Mouse (Mus musculus): ENCODE results near the gene Slc24a1. TPM values are rescaled to one million over a fixed set of nuclear protein-coding genes. Genes with fewer than 3 reads are reported as not detected.

The Slc24a1 gene
- polyA plus RNA-seq, 1 experiment from 2014 or later: 0.04 TPM

GRCm38 (mm10) chr9:64940731-64941346 lies 10.6 kb downstream of the Slc24a1 start:
- H3K27me3 ChIP-seq (replicated peaks; ENCODE audit: insufficient read depth, low read length): no peaks in the 10 kb centered on the region
- H3K9me3 ChIP-seq (ENCODE audit: low read length): no peaks in the 10 kb centered on the region
- H3K36me3 ChIP-seq (ENCODE audit: insufficient read depth, low read length): no peaks in the 10 kb centered on the region
- H3K9ac ChIP-seq (replicated peaks; ENCODE audit: low read depth): no peak overlapping the region
- H3K4me2 ChIP-seq (replicated peaks; ENCODE audit: low read depth, low read length): no peak overlapping the region
- no peak for TF ChIP-seq CTCF (IDR thresholded peaks at IDR 0.05)
- no peak for TF ChIP-seq EP300 (IDR thresholded peaks at IDR 0.05)
- ATAC-seq (peak; percentile 67), DNase-seq (ENCODE audit: low spot score) (peak; percentile 26)
- H3K4me1 ChIP-seq (ENCODE audit: insufficient read depth, low read depth, low read length): 0 out of 2 replicates have a peak, but pooled peaks cover 2% of the 10 kb centered on the region
- H3K27ac ChIP-seq (ENCODE audit: low read length): peak overlapping the region; percentile 34
- 47% methylated on average over 11 of the region's 11 CpGs for WGBS
- no peak overlapping the region for H3K4me3 ChIP-seq (ENCODE audit: low read depth, low read length)

- Histone ChIP-seq H3K4me2 (replicated peaks; ENCODE audit: low read depth, low read length) (no peak overlapping the region), H3K36me3 (ENCODE audit: insufficient read depth, low read length) (no peaks in the 10 kb centered on the region), H3K27ac (ENCODE audit: low read length) (no peak overlapping the region), H3K4me3 (ENCODE audit: low read depth, low read length) (no peak overlapping the region), H3K27me3 (replicated peaks; ENCODE audit: insufficient read depth, low read length) (no peaks in the 10 kb centered on the region), H3K9ac (replicated peaks; ENCODE audit: low read depth) (no peak overlapping the region), H3K4me1 (ENCODE audit: insufficient read depth, low read depth, low read length) (0 out of 2 replicates have a peak, but pooled peaks cover 2% of the 10 kb centered on the region), H3K9me3 (ENCODE audit: low read length) (no peaks in the 10 kb centered on the region)
- no peak for ATAC-seq
- DNase-seq (ENCODE audit: low spot score): no peak
- 66% methylated on average over 2 of the region's 2 CpGs for WGBS
- TF ChIP-seq EP300 (IDR thresholded peaks at IDR 0.05) (no peak), CTCF (IDR thresholded peaks at IDR 0.05) (peak; percentile 34)
Observed at GRCm38 (mm10) chr9:64939790-64940189, 11.6 kb downstream of the Slc24a1 start.

GRCm38 (mm10) chr9:64939281-64939680 lies 12.1 kb downstream of the Slc24a1 start:
- no peak for TF ChIP-seq EP300 (IDR thresholded peaks at IDR 0.05)
- TF ChIP-seq CTCF (IDR thresholded peaks at IDR 0.05): no peak
- DNase-seq (ENCODE audit: low spot score) (peak; percentile 70), ATAC-seq (peak; percentile 27; the same call in 1 of the 2 replicates)
- Histone ChIP-seq H3K36me3 (ENCODE audit: insufficient read depth, low read length) (no peaks in the 10 kb centered on the region), H3K27ac (ENCODE audit: low read length) (no peak overlapping the region), H3K4me2 (replicated peaks; ENCODE audit: low read depth, low read length) (no peak overlapping the region), H3K4me1 (ENCODE audit: insufficient read depth, low read depth, low read length) (0 out of 2 replicates have a peak, but pooled peaks cover 2% of the 10 kb centered on the region), H3K27me3 (replicated peaks; ENCODE audit: insufficient read depth, low read length) (no peaks in the 10 kb centered on the region), H3K9me3 (ENCODE audit: low read length) (no peaks in the 10 kb centered on the region), H3K9ac (replicated peaks; ENCODE audit: low read depth) (no peak overlapping the region), H3K4me3 (ENCODE audit: low read depth, low read length) (no peak overlapping the region)
- 21% methylated on average over 4 of the region's 4 CpGs for WGBS

- Histone ChIP-seq H3K9ac (replicated peaks; ENCODE audit: low read depth) (no peak overlapping the region), H3K9me3 (ENCODE audit: low read length) (no peaks in the 10 kb centered on the region), H3K27me3 (replicated peaks; ENCODE audit: insufficient read depth, low read length) (no peaks in the 10 kb centered on the region), H3K4me2 (replicated peaks; ENCODE audit: low read depth, low read length) (no peak overlapping the region), H3K36me3 (ENCODE audit: insufficient read depth, low read length) (no peaks in the 10 kb centered on the region), H3K4me1 (ENCODE audit: insufficient read depth, low read depth, low read length) (0 out of 2 replicates have a peak, but pooled peaks cover 2% of the 10 kb centered on the region), H3K4me3 (ENCODE audit: low read depth, low read length) (no peak overlapping the region), H3K27ac (ENCODE audit: low read length) (no peak overlapping the region)
- ATAC-seq (no peak), DNase-seq (ENCODE audit: low spot score) (no peak)
- WGBS: 60% methylated on average over 5 of the region's 5 CpGs
- TF ChIP-seq CTCF (IDR thresholded peaks at IDR 0.05) (no peak), EP300 (IDR thresholded peaks at IDR 0.05) (no peak)
Observed at GRCm38 (mm10) chr9:64938535-64938934, 12.9 kb downstream of the Slc24a1 start.

GRCm38 (mm10) chr9:64937491-64937890 lies 13.9 kb downstream of the Slc24a1 start:
- no peaks in the 10 kb centered on the region for H3K9me3 ChIP-seq (ENCODE audit: low read length)
- no peak overlapping the region for H3K4me2 ChIP-seq (replicated peaks; ENCODE audit: low read depth, low read length)
- WGBS: 52% methylated on average over 5 of the region's 5 CpGs
- no peak; the same call in 1 of the 2 replicates for TF ChIP-seq CTCF (IDR thresholded peaks at IDR 0.05)
- TF ChIP-seq EP300 (IDR thresholded peaks at IDR 0.05): no peak
- no peaks in the 10 kb centered on the region for H3K36me3 ChIP-seq (ENCODE audit: insufficient read depth, low read length)
- DNase-seq (ENCODE audit: low spot score) (no peak), ATAC-seq (no peak)
- no peak overlapping the region for H3K27ac ChIP-seq (ENCODE audit: low read length)
- no peak overlapping the region for H3K9ac ChIP-seq (replicated peaks; ENCODE audit: low read depth)
- H3K4me1 ChIP-seq (ENCODE audit: insufficient read depth, low read depth, low read length): 0 out of 2 replicates have a peak, but pooled peaks cover 2% of the 10 kb centered on the region
- H3K27me3 ChIP-seq (replicated peaks; ENCODE audit: insufficient read depth, low read length): no peaks in the 10 kb centered on the region
- no peak overlapping the region for H3K4me3 ChIP-seq (ENCODE audit: low read depth, low read length)

- no peaks in the 10 kb centered on the region for H3K27me3 ChIP-seq (replicated peaks; ENCODE audit: insufficient read depth, low read length)
- TF ChIP-seq CTCF (IDR thresholded peaks at IDR 0.05): peak; percentile 88
- TF ChIP-seq EP300 (IDR thresholded peaks at IDR 0.05): no peak
- no peak overlapping the region for H3K27ac ChIP-seq (ENCODE audit: low read length)
- H3K4me1 ChIP-seq (ENCODE audit: insufficient read depth, low read depth, low read length): 0 out of 2 replicates have a peak, but pooled peaks cover 2% of the 10 kb centered on the region
- no peaks in the 10 kb centered on the region for H3K36me3 ChIP-seq (ENCODE audit: insufficient read depth, low read length)
- no peak overlapping the region for H3K4me2 ChIP-seq (replicated peaks; ENCODE audit: low read depth, low read length)
- peak; percentile 80 for DNase-seq (ENCODE audit: low spot score)
- no peaks in the 10 kb centered on the region for H3K9me3 ChIP-seq (ENCODE audit: low read length)
- 8% methylated on average over 6 of the region's 6 CpGs for WGBS
- peak; percentile 39; the same call in 1 of the 2 replicates for ATAC-seq
- no peak overlapping the region for H3K9ac ChIP-seq (replicated peaks; ENCODE audit: low read depth)
- H3K4me3 ChIP-seq (ENCODE audit: low read depth, low read length): no peak overlapping the region
Observed at GRCm38 (mm10) chr9:64936508-64936907, 14.9 kb downstream of the Slc24a1 start.

Measured in lung, postnatal 0 days (tissue).